Mouse (Mus musculus): Measurements from ENCODE around the gene Otud7b. TPM values are rescaled to one million over a fixed set of nuclear protein-coding genes. Genes with fewer than 3 reads are reported as not detected.

Gene Otud7b
- polyA plus RNA-seq, 1 experiment: 42.7 TPM

- Histone ChIP-seq H3K9ac (ENCODE audit: low read depth, poor library complexity, severe bottlenecking) (no peak overlapping the region), H3K27me3 (ENCODE audit: control insufficient read depth, insufficient read depth, low read length, poor library complexity, severe bottlenecking) (no peaks in the 10 kb centered on the region), H3K4me3 (ENCODE audit: low read depth, low read length) (no peak overlapping the region), H3K4me1 (ENCODE audit: control insufficient read depth, insufficient read depth, low read length) (no peaks in the 10 kb centered on the region), H3K27ac (ENCODE audit: insufficient read depth, low read length) (no peak overlapping the region), H3K36me3 (ENCODE audit: control insufficient read depth, insufficient read depth, low read length, poor library complexity, severe bottlenecking) (no peaks in the 10 kb centered on the region), H3K9me3 (replicated peaks; ENCODE audit: control insufficient read depth, insufficient read depth, low read length, poor library complexity, severe bottlenecking) (no peaks in the 10 kb centered on the region)
- TF ChIP-seq POLR2A (IDR thresholded peaks at IDR 0.05; ENCODE audit: insufficient read depth, low read length) (no peak), EP300 (IDR thresholded peaks at IDR 0.05; ENCODE audit: insufficient read depth, low read depth, low read length) (no peak), CTCF (IDR thresholded peaks at IDR 0.05; ENCODE audit: low read depth, low read length) (no peak)
Measured at GRCm38 (mm10) chr3:96069046-96069445, 35.3 kb upstream of the Otud7b start.

GRCm38 (mm10) chr3:96069542-96069941 lies 34.8 kb upstream of the Otud7b start:
- no peak for TF ChIP-seq EP300 (IDR thresholded peaks at IDR 0.05; ENCODE audit: insufficient read depth, low read depth, low read length)
- TF ChIP-seq CTCF (IDR thresholded peaks at IDR 0.05; ENCODE audit: low read depth, low read length): no peak
- Histone ChIP-seq H3K27me3 (ENCODE audit: control insufficient read depth, insufficient read depth, low read length, poor library complexity, severe bottlenecking) (no peaks in the 10 kb centered on the region), H3K27ac (ENCODE audit: insufficient read depth, low read length) (no peak overlapping the region), H3K9me3 (replicated peaks; ENCODE audit: control insufficient read depth, insufficient read depth, low read length, poor library complexity, severe bottlenecking) (no peaks in the 10 kb centered on the region), H3K4me1 (ENCODE audit: control insufficient read depth, insufficient read depth, low read length) (no peaks in the 10 kb centered on the region), H3K9ac (ENCODE audit: low read depth, poor library complexity, severe bottlenecking) (no peak overlapping the region), H3K4me3 (ENCODE audit: low read depth, low read length) (no peak overlapping the region), H3K36me3 (ENCODE audit: control insufficient read depth, insufficient read depth, low read length, poor library complexity, severe bottlenecking) (no peaks in the 10 kb centered on the region)

GRCm38 (mm10) chr3:96070241-96070640 lies 34.1 kb upstream of the Otud7b start:
- H3K27ac ChIP-seq (ENCODE audit: insufficient read depth, low read length): no peak overlapping the region

GRCm38 (mm10) chr3:96072921-96073486 lies 31.3 kb upstream of the Otud7b start:
- no peaks in the 10 kb centered on the region for H3K4me1 ChIP-seq (ENCODE audit: control insufficient read depth, insufficient read depth, low read length)
- no peaks in the 10 kb centered on the region for H3K9me3 ChIP-seq (replicated peaks; ENCODE audit: control insufficient read depth, insufficient read depth, low read length, poor library complexity, severe bottlenecking)
- H3K36me3 ChIP-seq (ENCODE audit: control insufficient read depth, insufficient read depth, low read length, poor library complexity, severe bottlenecking): no peaks in the 10 kb centered on the region
- H3K27me3 ChIP-seq (ENCODE audit: control insufficient read depth, insufficient read depth, low read length, poor library complexity, severe bottlenecking): no peaks in the 10 kb centered on the region
- H3K4me3 ChIP-seq (ENCODE audit: low read depth, low read length): no peak overlapping the region
- TF ChIP-seq CTCF (IDR thresholded peaks at IDR 0.05; ENCODE audit: low read depth, low read length) (no peak), EP300 (IDR thresholded peaks at IDR 0.05; ENCODE audit: insufficient read depth, low read depth, low read length) (no peak), POLR2A (IDR thresholded peaks at IDR 0.05; ENCODE audit: insufficient read depth, low read length) (no peak)
- no peak overlapping the region for H3K9ac ChIP-seq (ENCODE audit: low read depth, poor library complexity, severe bottlenecking)
- H3K27ac ChIP-seq (ENCODE audit: insufficient read depth, low read length): no peak overlapping the region

More at GRCm38 (mm10) chr3:96070241-96070640, 34.1 kb upstream of the Otud7b start:
- Histone ChIP-seq H3K9me3 (replicated peaks; ENCODE audit: control insufficient read depth, insufficient read depth, low read length, poor library complexity, severe bottlenecking) (no peaks in the 10 kb centered on the region), H3K9ac (ENCODE audit: low read depth, poor library complexity, severe bottlenecking) (no peak overlapping the region), H3K4me3 (ENCODE audit: low read depth, low read length) (no peak overlapping the region), H3K36me3 (ENCODE audit: control insufficient read depth, insufficient read depth, low read length, poor library complexity, severe bottlenecking) (no peaks in the 10 kb centered on the region), H3K4me1 (ENCODE audit: control insufficient read depth, insufficient read depth, low read length) (no peaks in the 10 kb centered on the region), H3K27me3 (ENCODE audit: control insufficient read depth, insufficient read depth, low read length, poor library complexity, severe bottlenecking) (no peaks in the 10 kb centered on the region)
- TF ChIP-seq CTCF (IDR thresholded peaks at IDR 0.05; ENCODE audit: low read depth, low read length): no peak
- no peak for TF ChIP-seq EP300 (IDR thresholded peaks at IDR 0.05; ENCODE audit: insufficient read depth, low read depth, low read length)
- TF ChIP-seq POLR2A (IDR thresholded peaks at IDR 0.05; ENCODE audit: insufficient read depth, low read length): no peak

GRCm38 (mm10) chr3:96078066-96078465 lies 26.3 kb upstream of the Otud7b start:
- TF ChIP-seq EP300 (IDR thresholded peaks at IDR 0.05; ENCODE audit: insufficient read depth, low read depth, low read length) (no peak), POLR2A (IDR thresholded peaks at IDR 0.05; ENCODE audit: insufficient read depth, low read length) (no peak), CTCF (IDR thresholded peaks at IDR 0.05; ENCODE audit: low read depth, low read length) (no peak)
- no peak overlapping the region for H3K27ac ChIP-seq (ENCODE audit: insufficient read depth, low read length)

GRCm38 (mm10) chr3:96078711-96079110 lies 25.6 kb upstream of the Otud7b start:
- Histone ChIP-seq H3K9ac (ENCODE audit: low read depth, poor library complexity, severe bottlenecking) (no peak overlapping the region), H3K27me3 (ENCODE audit: control insufficient read depth, insufficient read depth, low read length, poor library complexity, severe bottlenecking) (no peaks in the 10 kb centered on the region), H3K27ac (ENCODE audit: insufficient read depth, low read length) (no peak overlapping the region), H3K4me1 (ENCODE audit: control insufficient read depth, insufficient read depth, low read length) (peaks cover 2% of the 10 kb centered on the region), H3K9me3 (replicated peaks; ENCODE audit: control insufficient read depth, insufficient read depth, low read length, poor library complexity, severe bottlenecking) (no peaks in the 10 kb centered on the region), H3K36me3 (ENCODE audit: control insufficient read depth, insufficient read depth, low read length, poor library complexity, severe bottlenecking) (no peaks in the 10 kb centered on the region), H3K4me3 (ENCODE audit: low read depth, low read length) (no peak overlapping the region)
- TF ChIP-seq EP300 (IDR thresholded peaks at IDR 0.05; ENCODE audit: insufficient read depth, low read depth, low read length) (no peak), POLR2A (IDR thresholded peaks at IDR 0.05; ENCODE audit: insufficient read depth, low read length) (no peak), CTCF (IDR thresholded peaks at IDR 0.05; ENCODE audit: low read depth, low read length) (no peak)

More at GRCm38 (mm10) chr3:96078066-96078465, 26.3 kb upstream of the Otud7b start:
- H3K9me3 ChIP-seq (replicated peaks; ENCODE audit: control insufficient read depth, insufficient read depth, low read length, poor library complexity, severe bottlenecking): no peaks in the 10 kb centered on the region
- H3K36me3 ChIP-seq (ENCODE audit: control insufficient read depth, insufficient read depth, low read length, poor library complexity, severe bottlenecking): no peaks in the 10 kb centered on the region
- no peak overlapping the region for H3K4me3 ChIP-seq (ENCODE audit: low read depth, low read length)
- H3K27me3 ChIP-seq (ENCODE audit: control insufficient read depth, insufficient read depth, low read length, poor library complexity, severe bottlenecking): no peaks in the 10 kb centered on the region
- no peaks in the 10 kb centered on the region for H3K4me1 ChIP-seq (ENCODE audit: control insufficient read depth, insufficient read depth, low read length)
- H3K9ac ChIP-seq (ENCODE audit: low read depth, poor library complexity, severe bottlenecking): no peak overlapping the region
